Mouse (Mus musculus): ENCODE measurements at regions not wholly inside any gene's neighbourhood (a gene's known extent, or its start where the extent isn't known, plus 50 kb on each side); places are given as distances from the start of the nearest gene placed in this dataset.

GRCm38 (mm10) chr14:54092444-54092843, 161.5 kb downstream of the Dad1 start:
- Histone ChIP-seq H3K9me3 (no peaks in the 10 kb centered on the region), H3K4me1 (peaks cover 5% of the 10 kb centered on the region), H3K27ac (no peak overlapping the region), H3K4me2 (replicated peaks) (no peak overlapping the region), H3K27me3 (no peaks in the 10 kb centered on the region), H3K9ac (no peak overlapping the region), H3K4me3 (no peak overlapping the region), H3K36me3 (no peaks in the 10 kb centered on the region)
- WGBS = 89% methylated on average over 6 of the region's 6 CpGs
- no peak for ATAC-seq (ENCODE audit: insufficient number of reproducible peaks, insufficient read depth, low FRiP score, low TSS enrichment)

- H3K4me1 ChIP-seq = peaks cover 3% of the 10 kb centered on the region; the same call in 1 of the 2 replicates
- H3K9ac ChIP-seq = no peak overlapping the region
- ATAC-seq (ENCODE audit: insufficient number of reproducible peaks, insufficient read depth, low FRiP score, low TSS enrichment) = no peak
- H3K27me3 ChIP-seq = no peaks in the 10 kb centered on the region
- H3K9me3 ChIP-seq = no peaks in the 10 kb centered on the region
- no peak overlapping the region for H3K27ac ChIP-seq
- H3K4me2 ChIP-seq (replicated peaks) = no peak overlapping the region
- H3K36me3 ChIP-seq = no peaks in the 10 kb centered on the region
- WGBS = 73% methylated on average over 11 of the region's 11 CpGs
- no peak overlapping the region for H3K4me3 ChIP-seq
These were observed 167.2 kb downstream of the Dad1 start for GRCm38 (mm10) chr14:54086660-54087059.

- H3K27me3 ChIP-seq = no peaks in the 10 kb centered on the region
- no peak for ATAC-seq (ENCODE audit: insufficient number of reproducible peaks, insufficient read depth, low FRiP score, low TSS enrichment)
- no peaks in the 10 kb centered on the region for H3K36me3 ChIP-seq
- H3K4me3 ChIP-seq = no peak overlapping the region
- 79% methylated on average over 3 of the region's 3 CpGs for WGBS
- H3K4me1 ChIP-seq = no peaks in the 10 kb centered on the region
- H3K9ac ChIP-seq = no peak overlapping the region
- H3K9me3 ChIP-seq = no peaks in the 10 kb centered on the region; the same call in 1 of the 2 replicates
- no peak overlapping the region for H3K27ac ChIP-seq
- no peak overlapping the region for H3K4me2 ChIP-seq (replicated peaks)
These were observed 179.2 kb downstream of the Dad1 start for GRCm38 (mm10) chr14:54074659-54075058.

GRCm38 (mm10) chr14:54072283-54072912, 181.5 kb downstream of the Dad1 start:
- no peaks in the 10 kb centered on the region for H3K36me3 ChIP-seq
- H3K9ac ChIP-seq = no peak overlapping the region
- H3K4me3 ChIP-seq = no peak overlapping the region
- H3K27me3 ChIP-seq = no peaks in the 10 kb centered on the region
- no peaks in the 10 kb centered on the region for H3K9me3 ChIP-seq
- no peak for ATAC-seq (ENCODE audit: insufficient number of reproducible peaks, insufficient read depth, low FRiP score, low TSS enrichment)
- H3K27ac ChIP-seq = no peak overlapping the region
- WGBS = 73% methylated on average over 10 of the region's 10 CpGs
- no peak overlapping the region for H3K4me2 ChIP-seq (replicated peaks)
- no peaks in the 10 kb centered on the region for H3K4me1 ChIP-seq

GRCm38 (mm10) chr14:54070240-54070639, 183.7 kb downstream of the Dad1 start:
- Histone ChIP-seq H3K9me3 (no peaks in the 10 kb centered on the region), H3K4me3 (no peak overlapping the region), H3K36me3 (no peaks in the 10 kb centered on the region), H3K4me2 (replicated peaks) (no peak overlapping the region), H3K27me3 (no peaks in the 10 kb centered on the region), H3K4me1 (no peaks in the 10 kb centered on the region), H3K27ac (no peak overlapping the region), H3K9ac (no peak overlapping the region)
- ATAC-seq (ENCODE audit: insufficient number of reproducible peaks, insufficient read depth, low FRiP score, low TSS enrichment) = no peak

- WGBS = 85% methylated on average over 1 of the region's 1 CpGs
- Histone ChIP-seq H3K9me3 (no peaks in the 10 kb centered on the region), H3K27ac (no peak overlapping the region), H3K4me2 (replicated peaks) (no peak overlapping the region), H3K36me3 (no peaks in the 10 kb centered on the region), H3K9ac (no peak overlapping the region), H3K4me3 (no peak overlapping the region), H3K4me1 (no peaks in the 10 kb centered on the region), H3K27me3 (no peaks in the 10 kb centered on the region)
- ATAC-seq (ENCODE audit: insufficient number of reproducible peaks, insufficient read depth, low FRiP score, low TSS enrichment) = no peak
These were observed 185.2 kb downstream of the Dad1 start for GRCm38 (mm10) chr14:54068684-54069083.

- Histone ChIP-seq H3K4me1 (no peaks in the 10 kb centered on the region), H3K4me3 (no peak overlapping the region), H3K36me3 (no peaks in the 10 kb centered on the region), H3K4me2 (replicated peaks) (no peak overlapping the region), H3K9me3 (no peaks in the 10 kb centered on the region), H3K9ac (no peak overlapping the region), H3K27ac (no peak overlapping the region), H3K27me3 (no peaks in the 10 kb centered on the region)
- no peak for ATAC-seq (ENCODE audit: insufficient number of reproducible peaks, insufficient read depth, low FRiP score, low TSS enrichment)
- WGBS = 59% methylated on average over 4 of the region's 4 CpGs
These were observed 188.4 kb downstream of the Dad1 start for GRCm38 (mm10) chr14:54065466-54065865.

GRCm38 (mm10) chr14:54064541-54065402, 189.1 kb downstream of the Dad1 start:
- no peak overlapping the region for H3K9ac ChIP-seq
- ATAC-seq (ENCODE audit: insufficient number of reproducible peaks, insufficient read depth, low FRiP score, low TSS enrichment) = no peak
- no peak overlapping the region for H3K4me3 ChIP-seq
- no peaks in the 10 kb centered on the region for H3K4me1 ChIP-seq
- no peaks in the 10 kb centered on the region for H3K27me3 ChIP-seq
- no peak overlapping the region for H3K4me2 ChIP-seq (replicated peaks)
- no peak overlapping the region for H3K27ac ChIP-seq
- H3K36me3 ChIP-seq = no peaks in the 10 kb centered on the region
- 33% methylated on average over 11 of the region's 11 CpGs for WGBS
- H3K9me3 ChIP-seq = no peaks in the 10 kb centered on the region

GRCm38 (mm10) chr14:54061570-54061969, 192.3 kb downstream of the Dad1 start:
- Histone ChIP-seq H3K27ac (no peak overlapping the region), H3K4me3 (no peak overlapping the region), H3K27me3 (no peaks in the 10 kb centered on the region), H3K36me3 (no peaks in the 10 kb centered on the region), H3K9ac (no peak overlapping the region), H3K4me1 (no peaks in the 10 kb centered on the region), H3K4me2 (replicated peaks) (no peak overlapping the region), H3K9me3 (no peaks in the 10 kb centered on the region)
- 37% methylated on average over 3 of the region's 3 CpGs for WGBS
- ATAC-seq (ENCODE audit: insufficient number of reproducible peaks, insufficient read depth, low FRiP score, low TSS enrichment) = peak; percentile 54; the same call in 1 of the 2 replicates

GRCm38 (mm10) chr14:54059776-54060175, 194.1 kb downstream of the Dad1 start:
- WGBS = 13% methylated on average over 4 of the region's 4 CpGs
- H3K9me3 ChIP-seq = no peaks in the 10 kb centered on the region
- no peaks in the 10 kb centered on the region for H3K36me3 ChIP-seq
- ATAC-seq (ENCODE audit: insufficient number of reproducible peaks, insufficient read depth, low FRiP score, low TSS enrichment) = no peak
- H3K27ac ChIP-seq = no peak overlapping the region
- no peak overlapping the region for H3K4me2 ChIP-seq (replicated peaks)
- H3K9ac ChIP-seq = no peak overlapping the region
- no peaks in the 10 kb centered on the region for H3K27me3 ChIP-seq
- H3K4me1 ChIP-seq = no peaks in the 10 kb centered on the region
- H3K4me3 ChIP-seq = no peak overlapping the region

- H3K4me1 ChIP-seq = no peaks in the 10 kb centered on the region
- H3K36me3 ChIP-seq = no peaks in the 10 kb centered on the region
- H3K9me3 ChIP-seq = no peaks in the 10 kb centered on the region
- no peaks in the 10 kb centered on the region for H3K27me3 ChIP-seq
- no peak overlapping the region for H3K4me3 ChIP-seq
- WGBS = 80% methylated on average over 6 of the region's 6 CpGs
- ATAC-seq (ENCODE audit: insufficient number of reproducible peaks, insufficient read depth, low FRiP score, low TSS enrichment) = no peak
- H3K27ac ChIP-seq = no peak overlapping the region
- no peak overlapping the region for H3K9ac ChIP-seq
- H3K4me2 ChIP-seq (replicated peaks) = no peak overlapping the region
These were observed 194.8 kb downstream of the Dad1 start for GRCm38 (mm10) chr14:54059096-54059495.

- Histone ChIP-seq H3K9me3 (no peaks in the 10 kb centered on the region), H3K9ac (no peak overlapping the region), H3K36me3 (no peaks in the 10 kb centered on the region), H3K27ac (no peak overlapping the region), H3K27me3 (no peaks in the 10 kb centered on the region), H3K4me3 (no peak overlapping the region), H3K4me2 (replicated peaks) (no peak overlapping the region), H3K4me1 (no peaks in the 10 kb centered on the region)
- ATAC-seq (ENCODE audit: insufficient number of reproducible peaks, insufficient read depth, low FRiP score, low TSS enrichment) = no peak
- WGBS = 81% methylated on average over 7 of the region's 7 CpGs
These were observed 197.2 kb downstream of the Dad1 start for GRCm38 (mm10) chr14:54056691-54057090.

All from embryonic facial prominence, embryonic 12.5 days (tissue).